Mouse (Mus musculus) monocyte, adult 2 months (primary cell): ENCODE data around the gene Pramef8.
"Not testable (repeated sequence)": the region's sequence is repeated elsewhere in the genome, so short reads cannot be mapped to it uniquely, and the experiment has no call there.

Source experiments
- DNase-seq, 2 experiments: peaks; one replicate each; pipeline ENCODE4 v3.0.0; 2022; ENCODE audit warnings: low spot score in 2 of 2, low read depth in 1 of 2

Gene Pramef8

DNA sequence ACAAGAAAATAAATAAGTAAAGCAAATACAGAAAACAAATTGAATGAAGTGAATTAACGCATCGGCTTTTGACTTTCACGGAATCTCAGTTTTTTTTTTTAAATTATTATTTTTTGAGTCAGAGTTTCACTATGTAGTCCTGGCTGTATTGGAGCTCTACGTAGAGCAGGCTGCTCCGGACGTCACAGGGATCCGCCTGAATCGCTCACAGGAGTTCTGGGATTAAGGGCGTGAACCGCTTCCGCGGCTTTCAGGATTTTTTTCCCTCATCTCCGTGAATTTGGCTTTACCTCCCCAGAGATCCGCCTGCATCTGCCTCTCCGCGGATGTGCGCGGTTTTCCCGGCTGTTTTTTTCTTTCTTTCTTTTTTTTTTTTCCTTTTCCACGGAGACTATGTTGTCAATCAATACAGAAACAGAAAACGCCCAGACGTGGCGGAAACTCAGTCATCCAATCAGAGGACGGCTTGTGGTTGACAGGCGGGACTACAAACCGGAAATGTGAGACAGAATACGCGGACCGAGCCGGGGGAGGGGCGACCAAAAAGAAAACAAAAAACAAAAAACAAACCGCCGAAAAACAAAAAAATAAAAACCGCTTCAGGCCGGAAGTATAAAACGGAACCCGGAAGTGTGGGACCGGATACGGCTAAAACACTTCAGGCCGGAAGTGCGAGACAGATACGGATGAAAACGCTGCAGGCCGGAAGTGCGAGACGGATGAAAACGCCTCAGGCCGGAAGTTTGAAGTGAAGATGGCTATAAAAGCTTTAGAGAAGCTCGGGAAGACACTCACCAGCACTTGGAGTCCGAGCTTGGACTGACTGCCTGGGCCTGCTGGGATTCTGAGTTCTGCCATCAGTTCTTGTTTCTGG, at the start of gene Pramef8:
Pramef8 (plus strand) TSS at position 208 of the 874 bp plus-strand sequence.
- DNase-seq: peak; percentile 72 to 84

DNA sequence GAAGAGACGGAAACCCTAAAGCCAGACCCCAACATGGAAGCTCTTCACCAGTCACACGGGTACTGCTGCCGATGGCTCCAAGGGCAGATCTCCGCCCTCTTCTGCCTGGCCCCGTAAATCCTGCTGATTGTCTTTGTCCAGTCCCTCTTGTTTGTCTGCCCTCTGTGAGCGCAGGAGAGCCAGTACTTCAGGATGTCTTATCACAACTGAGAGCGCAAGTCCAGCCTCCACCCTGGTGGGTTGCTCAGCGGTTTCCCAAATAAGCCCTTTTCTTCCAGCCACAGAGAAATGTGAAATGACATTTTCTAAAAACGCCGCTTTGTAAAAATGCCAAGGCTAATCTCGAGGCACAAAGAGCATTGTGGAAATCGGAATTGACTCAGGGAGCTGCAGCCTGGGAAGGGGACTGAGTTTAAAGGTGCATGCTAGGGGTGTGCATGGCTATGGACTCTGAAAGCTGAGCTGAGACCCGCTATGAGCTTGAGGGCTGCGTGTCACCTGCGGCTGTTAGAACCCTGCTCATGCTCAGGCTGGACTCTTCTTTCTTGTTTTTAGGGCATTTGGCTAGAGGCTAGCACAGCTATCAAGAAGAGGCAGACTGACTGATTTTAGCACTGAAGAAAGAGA, 45.7 kb upstream of the Pramef8 start:
- no peak for DNase-seq

DNA sequence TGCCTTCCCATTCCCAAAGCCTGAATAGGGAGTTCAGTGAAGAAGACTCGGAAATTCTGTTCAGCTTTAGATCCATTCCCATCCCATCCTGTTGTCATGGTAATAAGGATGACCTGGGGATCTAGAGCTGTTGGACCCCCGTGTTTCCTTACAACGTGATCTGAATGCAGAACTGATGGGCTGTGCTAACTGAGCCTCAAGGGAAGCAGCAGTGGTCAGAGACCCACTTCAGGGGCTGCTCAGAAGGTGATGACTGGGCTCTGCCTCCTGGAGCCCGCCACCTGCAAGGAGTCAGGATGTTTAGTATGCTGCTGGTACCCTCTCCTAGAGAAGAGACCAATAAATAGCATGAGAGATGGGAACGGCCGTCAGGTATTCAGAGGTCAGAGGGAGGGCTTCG, 32.7 kb upstream of the Pramef8 start:
- DNase-seq: no peak

DNA sequence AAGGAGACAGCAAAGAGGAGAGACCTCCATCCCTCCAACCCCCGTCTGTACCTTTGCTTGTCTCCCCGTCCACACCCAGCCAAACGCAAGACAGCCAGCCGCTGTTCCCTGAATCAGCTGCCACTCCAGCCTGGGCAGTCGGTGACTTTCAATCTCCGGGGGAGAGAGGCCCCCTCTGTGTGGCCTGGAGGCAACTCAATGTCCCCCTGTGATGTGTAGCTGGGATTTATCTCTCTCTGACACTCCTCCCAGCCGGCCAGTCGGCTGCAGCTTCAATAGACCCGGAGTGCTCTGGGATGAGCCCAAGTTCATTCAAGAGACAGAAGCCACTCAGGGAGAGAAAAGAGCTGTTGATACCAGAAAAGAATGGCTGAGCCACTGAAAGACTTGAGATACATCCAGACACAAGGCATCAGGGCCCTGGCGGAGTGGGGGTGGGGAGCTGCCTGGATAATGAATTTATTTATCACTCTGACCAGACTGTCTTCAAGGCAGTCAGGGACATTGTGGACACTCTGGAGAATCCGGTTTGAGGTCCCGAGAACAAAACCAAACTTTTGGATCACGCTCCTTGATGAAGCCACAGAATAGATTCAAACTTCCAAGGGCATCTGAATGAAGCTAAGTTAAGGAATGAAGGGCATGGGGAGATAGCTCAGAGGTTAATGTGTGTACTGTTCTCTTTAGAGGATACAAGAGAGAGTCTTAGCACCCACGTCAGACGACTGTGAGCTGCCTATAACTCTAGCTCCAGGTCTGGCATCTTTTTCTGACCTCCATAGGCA, 32.1 kb upstream of the Pramef8 start:
- DNase-seq: no peak

- no peak for DNase-seq
Measured at GRCm38 (mm10) chr4:143380716-143381004, 31.6 kb upstream of the Pramef8 start.

GRCm38 (mm10) chr4:143382163-143382562, 30.1 kb upstream of the Pramef8 start:
- DNase-seq: no peak

DNA sequence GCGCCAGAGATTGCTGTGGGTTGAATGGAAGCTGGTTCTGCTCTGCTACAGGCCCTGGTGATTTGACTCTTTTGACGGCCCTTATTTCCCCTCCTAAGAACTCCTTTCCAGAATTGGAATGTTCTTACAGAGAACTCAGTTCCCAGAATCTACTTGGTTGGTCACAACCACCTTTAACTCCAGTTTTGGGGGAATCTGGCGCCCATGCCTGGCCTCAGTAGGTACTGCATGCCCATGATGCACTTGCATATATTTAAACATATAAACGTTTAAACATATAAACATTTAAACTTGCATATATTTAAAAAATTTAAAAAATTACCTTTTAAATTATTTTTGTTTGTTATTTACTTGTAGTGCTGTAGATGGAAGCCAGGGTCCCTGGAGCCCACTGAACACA, 28.6 kb upstream of the Pramef8 start:
- DNase-seq: no peak

DNA sequence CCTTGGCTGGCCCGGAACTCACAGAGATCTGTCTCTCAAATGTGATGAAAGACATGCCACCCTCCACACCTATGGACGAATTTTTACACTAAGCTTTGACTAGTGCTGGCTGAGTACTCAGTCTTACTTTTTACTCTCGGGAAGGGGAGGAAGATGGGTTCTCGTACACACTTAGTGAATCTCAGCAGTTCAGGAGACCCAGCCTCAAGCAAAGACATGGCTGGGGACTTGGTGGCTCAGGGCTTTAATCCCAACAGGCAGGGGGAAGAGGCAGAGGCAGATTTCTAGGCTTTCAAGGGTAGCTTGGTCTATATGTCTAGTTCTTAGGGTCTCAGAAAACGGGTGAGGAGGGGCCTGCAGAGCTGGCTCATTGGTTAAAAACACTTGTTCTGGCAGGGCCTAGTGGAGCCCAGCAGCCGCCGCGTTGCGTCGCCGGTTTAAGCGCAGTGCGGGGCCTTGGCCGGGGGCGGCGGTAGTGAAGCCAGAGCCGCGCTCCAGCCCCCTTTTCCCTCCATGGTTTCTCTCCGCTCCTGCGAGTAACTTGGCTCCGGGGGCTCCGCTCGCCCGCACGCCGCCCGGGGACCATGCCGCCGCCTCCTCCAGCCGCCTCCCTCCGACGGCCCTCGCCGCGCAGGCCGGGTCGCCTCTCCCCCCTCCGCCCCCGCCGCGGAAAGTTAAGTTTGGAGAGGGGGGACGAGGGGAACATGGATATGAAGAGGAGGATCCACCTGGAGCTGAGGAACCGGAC, 23.1 kb upstream of the Pramef8 start:
- DNase-seq: no peak

GRCm38 (mm10) chr4:143394181-143394580, 18.0 kb upstream of the Pramef8 start, which contains the start of gene Pramel1:
Gene Pramel1 (plus strand): TSS chr4:143394428.
- DNase-seq: no peak

GRCm38 (mm10) chr4:143411566-143412218, 534 bp upstream of the Pramef8 start:
- no peak for DNase-seq

DNA sequence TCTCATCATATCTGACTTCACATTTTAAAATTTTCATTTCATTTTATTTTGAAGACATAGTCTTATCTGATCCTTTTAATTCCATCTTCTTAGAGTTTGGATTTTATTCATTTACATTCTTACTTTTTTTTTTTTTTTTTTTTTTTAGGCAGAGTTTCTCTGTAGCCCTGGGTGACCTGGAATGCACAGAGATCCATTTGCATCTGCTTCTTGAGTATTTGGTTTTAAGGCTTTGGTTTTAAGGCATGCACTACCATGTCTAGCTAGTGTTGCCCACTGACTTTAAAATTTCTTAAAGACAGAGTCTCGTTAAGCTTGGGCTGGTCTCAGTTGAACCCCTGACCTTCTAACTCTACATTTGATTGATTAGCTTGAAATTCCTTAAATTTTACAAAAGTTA, 1.4 kb downstream of the Pramef8 start:
- no peak for DNase-seq

GRCm38 (mm10) chr4:143414121-143414520, 1.9 kb downstream of the Pramef8 start:
- DNase-seq: no peak

GRCm38 (mm10) chr4:143426770-143427169, 14.5 kb downstream of the Pramef8 start:
- DNase-seq: not testable (repeated sequence)

DNA sequence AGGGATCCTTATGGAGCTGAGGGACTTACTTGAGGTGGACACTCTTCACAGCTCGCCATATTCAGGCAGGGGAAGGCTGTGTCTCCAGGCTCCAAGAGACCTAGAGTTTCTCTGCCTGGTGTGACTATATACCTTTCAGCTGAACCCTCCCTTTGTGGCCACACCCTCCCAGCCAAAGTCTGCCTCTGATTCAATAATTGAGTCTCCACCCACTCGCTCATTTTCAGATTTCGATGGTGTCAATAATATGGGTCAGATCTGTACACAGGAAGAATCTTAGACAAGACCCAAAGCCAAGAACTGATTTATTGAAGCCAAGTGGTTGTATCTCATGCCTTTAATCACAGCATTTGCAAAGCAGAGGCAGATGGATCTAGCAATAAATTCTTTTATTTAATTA, 38.0 kb downstream of the Pramef8 start, which contains the start of gene Oog4:
Oog4 (minus strand) TSS at position 101 of the 400 bp plus-strand sequence.
- no peak for DNase-seq
